Mouse (Mus musculus): ENCODE data around the gene Aox2.

Gene Aox2

GRCm38 (mm10) chr1:58278026-58278425 is at the start of gene Aox2:
Gene Aox2, plus strand, starts transcription at chr1:58278326.
- DNase-seq, result no peak

GRCm38 (mm10) chr1:58228916-58229315 is 49.2 kb upstream of the Aox2 start:
- DNase-seq, result no peak

GRCm38 (mm10) chr1:58229774-58230173 is 48.4 kb upstream of the Aox2 start:
- no peak for DNase-seq

- no peak for DNase-seq
Measured at GRCm38 (mm10) chr1:58230542-58230941, 47.6 kb upstream of the Aox2 start.

GRCm38 (mm10) chr1:58235405-58235804 is 42.7 kb upstream of the Aox2 start:
- peak in 1 of 2 experiments; percentile 25 for DNase-seq

GRCm38 (mm10) chr1:58237527-58238299 is 40.4 kb upstream of the Aox2 start:
- DNase-seq, result peak; percentile 26 to 29

GRCm38 (mm10) chr1:58238440-58238839 is 39.7 kb upstream of the Aox2 start:
- no peak for DNase-seq

GRCm38 (mm10) chr1:58238961-58239360 is 39.2 kb upstream of the Aox2 start:
- DNase-seq, result peak in 1 of 2 experiments; percentile 10

GRCm38 (mm10) chr1:58240347-58240746 is 37.8 kb upstream of the Aox2 start:
- peak; percentile 33 to 36 for DNase-seq

GRCm38 (mm10) chr1:58244487-58244886 is 33.6 kb upstream of the Aox2 start:
- no peak for DNase-seq

GRCm38 (mm10) chr1:58248518-58248917 is 29.6 kb upstream of the Aox2 start:
- DNase-seq, result no peak

GRCm38 (mm10) chr1:58253466-58253865 is 24.7 kb upstream of the Aox2 start:
- DNase-seq, result no peak

GRCm38 (mm10) chr1:58257195-58257991 is 20.7 kb upstream of the Aox2 start:
- no peak for DNase-seq

GRCm38 (mm10) chr1:58260311-58260710 is 17.8 kb upstream of the Aox2 start:
- DNase-seq, result no peak

- DNase-seq, result no peak
Measured at GRCm38 (mm10) chr1:58268231-58268630, 9.9 kb upstream of the Aox2 start.

GRCm38 (mm10) chr1:58270807-58271569 is 7.1 kb upstream of the Aox2 start:
- DNase-seq, result peak; percentile 75 to 82

- no peak for DNase-seq
Measured at GRCm38 (mm10) chr1:58275879-58276278, 2.2 kb upstream of the Aox2 start.

- DNase-seq, result no peak
Measured at GRCm38 (mm10) chr1:58278513-58278912, 387 bp downstream of the Aox2 start.

GRCm38 (mm10) chr1:58280381-58280780 is 2.3 kb downstream of the Aox2 start:
- no peak for DNase-seq

- no peak for DNase-seq
Measured at GRCm38 (mm10) chr1:58280939-58281624, 3.0 kb downstream of the Aox2 start.

GRCm38 (mm10) chr1:58281625-58281988 is 3.5 kb downstream of the Aox2 start:
- no peak for DNase-seq

GRCm38 (mm10) chr1:58284505-58284904 is 6.4 kb downstream of the Aox2 start:
- peak in 1 of 2 experiments; percentile 36 for DNase-seq

GRCm38 (mm10) chr1:58288091-58288490 is 10.0 kb downstream of the Aox2 start:
- no peak for DNase-seq

Data from cerebellum, postnatal 10 days (tissue).